Mouse (Mus musculus): ENCODE results near the gene Vtn. TPM values are rescaled to one million over a fixed set of nuclear protein-coding genes. Genes with fewer than 3 reads are reported as not detected.

Gene Vtn
- polyA plus RNA-seq, 1 experiment from 2014 or later: 91.3 TPM

- Histone ChIP-seq H3K4me3 (ENCODE audit: low read depth, low read length) (no peak overlapping the region), H3K4me2 (ENCODE audit: low read depth, low read length) (no peak overlapping the region), H3K9me3 (ENCODE audit: control insufficient read depth, low read length) (no peaks in the 10 kb centered on the region), H3K36me3 (ENCODE audit: control insufficient read depth, insufficient read depth, low read length) (peaks cover 28% of the 10 kb centered on the region), H3K27ac (ENCODE audit: low read depth, low read length) (no peak overlapping the region), H3K27me3 (ENCODE audit: control insufficient read depth, insufficient read depth, low read length) (peaks cover 7% of the 10 kb centered on the region; the same call in 1 of the 2 replicates), H3K4me1 (ENCODE audit: control insufficient read depth, insufficient read depth, low read length) (peaks cover 7% of the 10 kb centered on the region), H3K9ac (replicated peaks; ENCODE audit: low read depth, low read length) (no peak overlapping the region)
- ATAC-seq (ENCODE audit: low read depth): peak; percentile 22; the same call in 1 of the 2 replicates
- 6% methylated on average over 8 of the region's 8 CpGs for WGBS
These were observed 10.7 kb upstream of the Vtn start for GRCm38 (mm10) chr11:78488168-78488567.

DNA sequence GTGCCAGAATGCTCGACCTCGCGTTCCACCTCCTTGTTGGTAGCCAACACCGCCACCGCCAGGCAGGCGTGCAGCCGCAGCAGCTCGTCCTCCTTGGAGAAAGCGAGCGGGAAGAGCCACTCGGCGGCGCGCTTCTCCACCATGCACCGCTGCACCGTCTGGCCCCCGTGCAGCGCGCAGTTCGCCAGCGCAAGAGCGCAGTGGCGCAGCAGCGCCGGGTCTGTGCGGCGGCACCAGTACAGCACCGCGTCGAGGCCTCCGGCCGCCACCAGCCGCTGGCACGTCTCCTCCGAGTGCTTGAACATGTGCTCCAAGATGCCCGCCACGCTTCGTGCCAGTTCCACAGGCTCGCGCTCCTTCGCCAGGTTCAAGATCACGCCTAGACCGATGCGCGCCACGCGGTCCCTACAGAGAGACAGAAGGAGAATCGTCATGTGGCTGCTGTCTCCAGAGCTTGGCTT is 8.1 kb upstream of the Vtn start:
- ATAC-seq (ENCODE audit: low read depth): peak; percentile 72; the same call in 1 of the 2 replicates
- Histone ChIP-seq H3K36me3 (ENCODE audit: control insufficient read depth, insufficient read depth, low read length) (peaks cover 26% of the 10 kb centered on the region), H3K27ac (ENCODE audit: low read depth, low read length) (no peak overlapping the region), H3K9ac (replicated peaks; ENCODE audit: low read depth, low read length) (peak overlapping the region; percentile 32; the same call in 1 of the 2 replicates), H3K4me3 (ENCODE audit: low read depth, low read length) (peak overlapping the region; percentile 16), H3K27me3 (ENCODE audit: control insufficient read depth, insufficient read depth, low read length) (peaks cover 7% of the 10 kb centered on the region; the same call in 1 of the 2 replicates), H3K9me3 (ENCODE audit: control insufficient read depth, low read length) (no peaks in the 10 kb centered on the region), H3K4me2 (ENCODE audit: low read depth, low read length) (peak overlapping the region; percentile 37), H3K4me1 (ENCODE audit: control insufficient read depth, insufficient read depth, low read length) (peaks cover 10% of the 10 kb centered on the region)
- 6% methylated on average over 48 of the region's 48 CpGs for WGBS

GRCm38 (mm10) chr11:78495904-78496303 is 3.0 kb upstream of the Vtn start:
- Histone ChIP-seq H3K36me3 (ENCODE audit: control insufficient read depth, insufficient read depth, low read length) (no peaks in the 10 kb centered on the region), H3K27me3 (ENCODE audit: control insufficient read depth, insufficient read depth, low read length) (peaks cover 5% of the 10 kb centered on the region; the same call in 1 of the 2 replicates), H3K4me1 (ENCODE audit: control insufficient read depth, insufficient read depth, low read length) (peaks cover 15% of the 10 kb centered on the region), H3K4me2 (ENCODE audit: low read depth, low read length) (peak overlapping the region; percentile 61), H3K9me3 (ENCODE audit: control insufficient read depth, low read length) (no peaks in the 10 kb centered on the region), H3K27ac (ENCODE audit: low read depth, low read length) (no peak overlapping the region), H3K9ac (replicated peaks; ENCODE audit: low read depth, low read length) (peak overlapping the region; percentile 82), H3K4me3 (ENCODE audit: low read depth, low read length) (peak overlapping the region; percentile 82)
- 10% methylated on average over 6 of the region's 6 CpGs for WGBS
- no peak for ATAC-seq (ENCODE audit: low read depth)

- H3K27ac ChIP-seq (ENCODE audit: low read depth, low read length): peak overlapping the region; percentile 86
- under 1% methylated on average over 44 of the region's 44 CpGs for WGBS
- H3K4me1 ChIP-seq (ENCODE audit: control insufficient read depth, insufficient read depth, low read length): peaks cover 15% of the 10 kb centered on the region
- H3K9me3 ChIP-seq (ENCODE audit: control insufficient read depth, low read length): no peaks in the 10 kb centered on the region
- H3K36me3 ChIP-seq (ENCODE audit: control insufficient read depth, insufficient read depth, low read length): no peaks in the 10 kb centered on the region
- peak overlapping the region; percentile 82 for H3K9ac ChIP-seq (replicated peaks; ENCODE audit: low read depth, low read length)
- H3K4me3 ChIP-seq (ENCODE audit: low read depth, low read length): peak overlapping the region; percentile 82
- H3K27me3 ChIP-seq (ENCODE audit: control insufficient read depth, insufficient read depth, low read length): no peaks in the 10 kb centered on the region
- peak overlapping the region; percentile 61 for H3K4me2 ChIP-seq (ENCODE audit: low read depth, low read length)
- ATAC-seq (ENCODE audit: low read depth): peak; percentile 79
These were observed 1.8 kb upstream of the Vtn start for GRCm38 (mm10) chr11:78497071-78497541.

- Histone ChIP-seq H3K9me3 (ENCODE audit: control insufficient read depth, low read length) (no peaks in the 10 kb centered on the region), H3K36me3 (ENCODE audit: control insufficient read depth, insufficient read depth, low read length) (no peaks in the 10 kb centered on the region), H3K4me1 (ENCODE audit: control insufficient read depth, insufficient read depth, low read length) (peaks cover 15% of the 10 kb centered on the region), H3K4me3 (ENCODE audit: low read depth, low read length) (peak within 1 kb of the TSS; percentile 82), H3K27ac (ENCODE audit: low read depth, low read length) (peak within 1 kb of the TSS; percentile 86), H3K4me2 (ENCODE audit: low read depth, low read length) (peak within 1 kb of the TSS; percentile 61), H3K27me3 (ENCODE audit: control insufficient read depth, insufficient read depth, low read length) (no peaks in the 10 kb centered on the region), H3K9ac (replicated peaks; ENCODE audit: low read depth, low read length) (peak within 1 kb of the TSS; percentile 82)
- WGBS: 3% methylated on average over 36 of the region's 36 CpGs
- peak; percentile 96 for ATAC-seq (ENCODE audit: low read depth)
These were observed 1.1 kb upstream of the Vtn start, which contains the start of gene Sarm1 for GRCm38 (mm10) chr11:78497544-78498522. TSS of gene Sarm1 (minus strand) at chr11:78497754.

DNA sequence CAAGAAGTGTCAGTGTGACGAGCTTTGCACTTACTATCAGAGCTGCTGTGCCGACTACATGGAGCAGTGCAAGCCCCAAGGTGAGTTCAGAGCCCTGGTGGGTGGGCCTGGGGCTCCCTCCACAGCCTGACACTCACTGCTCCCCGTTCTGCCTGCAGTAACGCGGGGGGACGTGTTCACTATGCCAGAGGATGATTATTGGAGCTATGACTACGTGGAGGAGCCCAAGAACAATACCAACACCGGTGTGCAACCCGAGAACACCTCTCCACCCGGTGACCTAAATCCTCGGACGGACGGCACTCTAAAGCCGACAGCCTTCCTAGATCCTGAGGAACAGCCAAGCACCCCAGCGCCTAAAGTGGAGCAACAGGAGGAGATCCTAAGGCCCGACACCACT is 652 bp downstream of the Vtn start:
- no peak for ATAC-seq (ENCODE audit: low read depth)
- no peak overlapping the region for H3K4me2 ChIP-seq (ENCODE audit: low read depth, low read length)
- no peaks in the 10 kb centered on the region for H3K36me3 ChIP-seq (ENCODE audit: control insufficient read depth, insufficient read depth, low read length)
- 55% methylated on average over 16 of the region's 16 CpGs for WGBS
- H3K4me3 ChIP-seq (ENCODE audit: low read depth, low read length): no peak overlapping the region
- no peak overlapping the region for H3K27ac ChIP-seq (ENCODE audit: low read depth, low read length)
- H3K27me3 ChIP-seq (ENCODE audit: control insufficient read depth, insufficient read depth, low read length): no peaks in the 10 kb centered on the region
- peaks cover 15% of the 10 kb centered on the region for H3K4me1 ChIP-seq (ENCODE audit: control insufficient read depth, insufficient read depth, low read length)
- no peak overlapping the region for H3K9ac ChIP-seq (replicated peaks; ENCODE audit: low read depth, low read length)
- no peaks in the 10 kb centered on the region for H3K9me3 ChIP-seq (ENCODE audit: control insufficient read depth, low read length)

GRCm38 (mm10) chr11:78500623-78501202 is 1.8 kb downstream of the Vtn start:
- H3K9me3 ChIP-seq (ENCODE audit: control insufficient read depth, low read length): no peaks in the 10 kb centered on the region
- WGBS: 84% methylated on average over 9 of the region's 9 CpGs
- no peak overlapping the region for H3K4me3 ChIP-seq (ENCODE audit: low read depth, low read length)
- no peak overlapping the region for H3K27ac ChIP-seq (ENCODE audit: low read depth, low read length)
- no peak overlapping the region for H3K4me2 ChIP-seq (ENCODE audit: low read depth, low read length)
- H3K4me1 ChIP-seq (ENCODE audit: control insufficient read depth, insufficient read depth, low read length): peaks cover 13% of the 10 kb centered on the region
- H3K9ac ChIP-seq (replicated peaks; ENCODE audit: low read depth, low read length): no peak overlapping the region
- H3K27me3 ChIP-seq (ENCODE audit: control insufficient read depth, insufficient read depth, low read length): no peaks in the 10 kb centered on the region
- H3K36me3 ChIP-seq (ENCODE audit: control insufficient read depth, insufficient read depth, low read length): no peaks in the 10 kb centered on the region
- ATAC-seq (ENCODE audit: low read depth): no peak

DNA sequence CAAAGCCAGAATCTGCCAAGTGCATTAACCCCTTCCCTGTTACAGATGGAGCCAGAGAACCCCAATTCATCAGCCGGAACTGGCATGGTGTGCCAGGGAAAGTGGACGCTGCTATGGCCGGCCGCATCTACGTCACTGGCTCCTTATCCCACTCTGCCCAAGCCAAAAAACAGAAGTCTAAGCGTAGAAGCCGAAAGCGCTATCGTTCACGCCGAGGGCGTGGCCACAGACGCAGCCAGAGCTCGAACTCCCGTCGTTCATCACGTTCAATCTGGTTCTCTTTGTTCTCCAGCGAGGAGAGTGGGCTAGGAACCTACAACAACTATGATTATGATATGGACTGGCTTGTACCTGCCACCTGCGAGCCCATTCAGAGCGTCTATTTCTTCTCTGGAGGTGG is 2.6 kb downstream of the Vtn start:
- H3K4me2 ChIP-seq (ENCODE audit: low read depth, low read length): no peak overlapping the region
- H3K27ac ChIP-seq (ENCODE audit: low read depth, low read length): no peak overlapping the region
- no peak for ATAC-seq (ENCODE audit: low read depth)
- no peak overlapping the region for H3K9ac ChIP-seq (replicated peaks; ENCODE audit: low read depth, low read length)
- peaks cover 6% of the 10 kb centered on the region; the same call in 1 of the 2 replicates for H3K4me1 ChIP-seq (ENCODE audit: control insufficient read depth, insufficient read depth, low read length)
- H3K36me3 ChIP-seq (ENCODE audit: control insufficient read depth, insufficient read depth, low read length): peaks cover 3% of the 10 kb centered on the region; the same call in 1 of the 2 replicates
- H3K4me3 ChIP-seq (ENCODE audit: low read depth, low read length): no peak overlapping the region
- WGBS: 80% methylated on average over 20 of the region's 20 CpGs
- H3K9me3 ChIP-seq (ENCODE audit: control insufficient read depth, low read length): no peaks in the 10 kb centered on the region
- H3K27me3 ChIP-seq (ENCODE audit: control insufficient read depth, insufficient read depth, low read length): no peaks in the 10 kb centered on the region

All from neural tube, embryonic 14.5 days (tissue).